Mouse (Mus musculus) G1E (cell line): ENCODE results near the gene Exd1. TPM values are rescaled to one million over a fixed set of nuclear protein-coding genes. Genes with fewer than 3 reads are reported as not detected.

Experiments used
- ATAC-seq: 2 replicates; pipeline ENCODE4 v1.8.0; 2016; ENCODE audit warnings: mild to moderate bottlenecking; ENCODE audit not compliant: insufficient number of reproducible peaks, poor library complexity, low FRiP score, severe bottlenecking; ENCODE audit errors: extremely low read depth
- DNase-seq: peaks from one replicate; pipeline ENCODE4 v3.0.0; 2012; ENCODE audit warnings: low spot score
- H3K27me3 ChIP-seq: 2 replicates; pipeline ENCODE4 v1.6.1; 2012; ENCODE audit warnings: mild to moderate bottlenecking, low read length, inconsistent platforms; ENCODE audit not compliant: insufficient read depth
- H3K36me3 ChIP-seq: replicated peaks from 2 replicates; pipeline ENCODE3; 2012; ENCODE audit warnings: mild to moderate bottlenecking, inconsistent platforms
- H3K4me1 ChIP-seq: 2 replicates; pipeline ENCODE4 v1.6.1; 2012; ENCODE audit warnings: low read depth, low read length, inconsistent platforms, mixed read lengths; ENCODE audit not compliant: insufficient read depth
- H3K4me3 ChIP-seq: 2 replicates; pipeline ENCODE4 v1.5.1; 2012; ENCODE audit warnings: low read depth, mild to moderate bottlenecking, inconsistent platforms, low read length, moderate library complexity, mixed read lengths
- H3K9me3 ChIP-seq: replicated peaks from 2 replicates; pipeline ENCODE4 v1.6.1; 2012; ENCODE audit warnings: inconsistent platforms
- CTCF ChIP-seq: IDR thresholded peaks from 2 replicates; pipeline ENCODE4 v1.5.1; 2012; ENCODE audit warnings: low read depth, low read length, inconsistent platforms, mixed read lengths
- GATA1 ChIP-seq: IDR thresholded peaks from 2 replicates; pipeline ENCODE4 v1.6.1; 2012; ENCODE audit warnings: borderline replicate concordance, low read length, inconsistent platforms, mixed read lengths
- GATA2 ChIP-seq: IDR thresholded peaks from 2 replicates; pipeline ENCODE4 v1.6.1; 2012; ENCODE audit warnings: low read depth, low read length, inconsistent platforms, borderline replicate concordance
- POLR2AphosphoS5 ChIP-seq: IDR thresholded peaks from 2 replicates; pipeline ENCODE4 v1.6.1; 2012; ENCODE audit warnings: low read depth, low read length, inconsistent platforms; ENCODE audit not compliant: insufficient replicate concordance
- TAL1 ChIP-seq: conservative IDR thresholded peaks from 2 replicates; pipeline ENCODE4 v1.6.1; 2012; ENCODE audit warnings: low read depth, low read length, inconsistent platforms, mixed read lengths
- polyA plus RNA-seq: library from polyadenylated mRNA; stranded (reverse); fragments of >175 nt; gene quantifications from 2 replicates; pipeline ENCODE4 v1.2.3, GENCODE M21; 2012
- total RNA-seq, 2 experiments: library from RNA; stranded (forward) in 1 of 2; stranded (reverse) in 1 of 2; fragments of 200-1000 nt in 1 of 2; fragments of >200 nt in 1 of 2; fragmentation: Nextera tagmentation in 1 of 2; gene quantifications; 2 replicates each; pipeline ENCODE4 v1.2.3; 2014 to 2017

Gene Exd1
- total and polyA plus RNA-seq, 3 experiments, result 0.21 to 2.3 (median 2.2) TPM

DNA sequence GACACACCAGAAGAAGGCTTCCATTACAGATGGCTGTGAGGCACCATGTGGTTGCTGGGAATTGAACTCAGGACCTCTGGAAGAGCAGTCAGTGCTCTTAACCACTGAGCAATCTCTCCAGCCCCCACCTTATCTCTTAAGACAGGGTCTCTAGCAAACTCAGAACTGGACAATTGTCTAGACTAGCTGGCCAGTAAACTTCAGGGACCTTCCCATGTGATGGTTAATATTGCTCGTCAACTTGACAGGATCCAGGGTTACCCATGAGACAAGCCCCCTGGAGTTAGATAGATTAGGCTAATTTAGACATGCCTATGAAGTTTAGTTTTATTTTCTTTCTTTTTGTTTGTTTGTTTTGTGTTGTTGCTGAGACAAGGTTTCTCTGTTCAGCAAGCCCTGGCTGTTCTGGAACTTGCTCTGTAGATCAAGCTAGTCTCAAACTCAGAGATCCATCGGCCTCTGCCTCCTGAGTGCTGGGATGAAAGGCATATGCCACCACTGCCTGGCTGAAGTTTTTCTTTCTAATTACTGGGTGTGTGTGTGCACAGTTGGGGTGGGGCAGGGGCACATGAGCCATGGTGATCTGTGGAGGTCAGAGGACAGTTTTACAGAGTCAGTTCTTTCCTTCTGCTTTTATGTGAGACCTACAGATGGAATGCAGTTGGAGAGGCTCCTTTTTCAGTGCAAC is 46.3 kb downstream of the Exd1 start:
- Histone ChIP-seq H3K4me1 (no peaks in the 10 kb centered on the region; the same call in 1 of the 2 replicates), H3K36me3 (no peaks in the 10 kb centered on the region), H3K4me3 (no peak overlapping the region), H3K9me3 (no peaks in the 10 kb centered on the region), H3K27me3 (peaks cover 23% of the 10 kb centered on the region)
- DNase-seq, result no peak
- TF ChIP-seq GATA1 (no peak), CTCF (no peak), POLR2AphosphoS5 (no peak), GATA2 (no peak), TAL1 (no peak)
- ATAC-seq, result no peak

GRCm38 (mm10) chr2:119498859-119499258 is 48.6 kb downstream of the Exd1 start:
- TF ChIP-seq GATA1, result no peak
- no peak for TF ChIP-seq GATA2
- TF ChIP-seq TAL1, result no peak
- no peak for TF ChIP-seq POLR2AphosphoS5
- no peak for TF ChIP-seq CTCF
- Histone ChIP-seq H3K36me3 (no peaks in the 10 kb centered on the region), H3K27me3 (peaks cover 25% of the 10 kb centered on the region), H3K4me3 (no peak overlapping the region), H3K9me3 (no peaks in the 10 kb centered on the region), H3K4me1 (no peaks in the 10 kb centered on the region; the same call in 1 of the 2 replicates)
- ATAC-seq, result no peak
- no peak for DNase-seq

DNA sequence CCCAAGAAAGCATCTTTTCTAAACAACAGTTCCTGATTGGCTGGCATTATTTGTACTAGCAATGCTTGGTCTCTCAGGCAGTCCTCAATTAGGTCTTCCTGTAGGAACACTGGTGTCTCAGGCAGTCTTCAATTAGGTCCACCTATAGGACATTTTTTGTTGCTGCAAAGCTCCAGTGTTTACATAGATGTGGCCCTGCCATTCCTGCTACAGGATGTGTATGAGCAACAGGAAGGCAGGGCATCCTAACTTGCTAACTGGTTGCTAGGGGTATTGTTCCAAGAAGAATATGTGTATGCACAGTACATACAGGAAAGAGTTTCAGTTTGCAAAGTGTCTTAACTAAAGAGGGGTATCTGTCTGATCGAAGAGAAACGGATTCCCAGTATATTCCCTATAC is 51.3 kb downstream of the Exd1 start:
- DNase-seq, result no peak

DNA sequence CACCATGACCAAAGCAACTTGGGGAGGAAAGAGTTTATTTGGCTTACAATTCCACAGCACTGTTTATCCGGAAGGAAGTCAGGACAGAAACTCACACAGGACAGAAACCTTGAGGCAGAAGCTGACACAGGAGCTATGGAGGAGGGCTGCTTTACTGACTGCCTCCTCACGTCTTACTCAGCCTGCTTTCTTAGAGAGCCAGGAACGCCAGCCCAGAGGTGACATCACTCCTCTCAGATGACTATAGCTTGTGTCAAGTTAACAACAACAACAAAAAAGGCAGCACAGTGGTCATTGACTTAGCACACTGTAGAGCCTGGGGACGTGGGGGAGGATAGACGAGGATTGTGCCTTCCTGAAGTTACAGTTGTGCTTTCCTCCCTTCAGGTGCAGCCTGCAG is 55.5 kb downstream of the Exd1 start:
- no peaks in the 10 kb centered on the region for H3K9me3 ChIP-seq
- no peaks in the 10 kb centered on the region for H3K36me3 ChIP-seq
- peaks cover 19% of the 10 kb centered on the region for H3K27me3 ChIP-seq
- DNase-seq (no peak), ATAC-seq (no peak)
- TF ChIP-seq POLR2AphosphoS5 (no peak), TAL1 (no peak), GATA1 (no peak), GATA2 (no peak), CTCF (no peak)
- no peak overlapping the region for H3K4me3 ChIP-seq
- peaks cover 4% of the 10 kb centered on the region for H3K4me1 ChIP-seq

More for the DNA sequence above, 51.3 kb downstream of the Exd1 start:
- H3K4me3 ChIP-seq, result no peak overlapping the region
- TF ChIP-seq TAL1 (no peak), POLR2AphosphoS5 (no peak), GATA2 (no peak), CTCF (no peak), GATA1 (no peak)
- H3K4me1 ChIP-seq, result peaks cover 4% of the 10 kb centered on the region
- H3K27me3 ChIP-seq, result peaks cover 22% of the 10 kb centered on the region
- ATAC-seq, result no peak
- no peaks in the 10 kb centered on the region for H3K36me3 ChIP-seq
- no peaks in the 10 kb centered on the region for H3K9me3 ChIP-seq

- peaks cover 11% of the 10 kb centered on the region for H3K27me3 ChIP-seq
- ATAC-seq (no peak), DNase-seq (no peak)
- H3K4me3 ChIP-seq, result no peak overlapping the region
- no peaks in the 10 kb centered on the region for H3K36me3 ChIP-seq
- no peaks in the 10 kb centered on the region for H3K9me3 ChIP-seq
- no peaks in the 10 kb centered on the region; the same call in 1 of the 2 replicates for H3K4me1 ChIP-seq
- no peak for TF ChIP-seq CTCF
- no peak for TF ChIP-seq TAL1
- TF ChIP-seq GATA1, result no peak
- TF ChIP-seq POLR2AphosphoS5, result no peak
- TF ChIP-seq GATA2, result no peak
Measured at GRCm38 (mm10) chr2:119486488-119486887, 60.9 kb downstream of the Exd1 start.

- Histone ChIP-seq H3K9me3 (no peaks in the 10 kb centered on the region), H3K4me1 (peaks cover 6% of the 10 kb centered on the region), H3K4me3 (no peak overlapping the region), H3K27me3 (no peaks in the 10 kb centered on the region), H3K36me3 (peaks cover 8% of the 10 kb centered on the region)
- no peak for ATAC-seq
- TF ChIP-seq GATA1, result no peak
- no peak for TF ChIP-seq POLR2AphosphoS5
- TF ChIP-seq TAL1, result no peak
- TF ChIP-seq GATA2, result no peak
- TF ChIP-seq CTCF, result no peak
- DNase-seq, result no peak
Measured at GRCm38 (mm10) chr2:119482307-119482706, 65.1 kb downstream of the Exd1 start.

DNA sequence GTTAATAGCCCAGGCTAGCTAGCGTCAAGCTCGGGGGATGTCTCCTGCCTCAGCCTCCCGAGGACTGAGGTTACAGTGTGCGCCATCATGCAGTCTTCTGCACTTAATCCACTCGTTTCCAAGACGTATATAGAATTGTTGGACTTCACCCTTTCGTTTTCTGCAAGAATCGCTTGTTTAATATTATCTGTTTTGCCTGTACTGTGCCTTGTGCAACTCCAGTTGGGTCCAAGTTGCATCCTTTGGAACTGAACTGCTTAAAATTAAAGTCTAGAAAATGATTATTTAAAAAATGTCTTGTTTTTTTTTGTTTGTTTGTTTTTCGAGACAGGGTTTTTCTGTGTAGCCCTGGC is 69.1 kb downstream of the Exd1 start:
- Histone ChIP-seq H3K4me3 (peak overlapping the region; percentile 93), H3K27me3 (no peaks in the 10 kb centered on the region), H3K36me3 (peaks cover 20% of the 10 kb centered on the region), H3K4me1 (peaks cover 21% of the 10 kb centered on the region), H3K9me3 (no peaks in the 10 kb centered on the region)
- DNase-seq (no peak), ATAC-seq (no peak)
- no peak for TF ChIP-seq CTCF
- no peak for TF ChIP-seq TAL1
- no peak for TF ChIP-seq GATA1
- no peak for TF ChIP-seq POLR2AphosphoS5
- TF ChIP-seq GATA2, result no peak
